Mouse (Mus musculus): ENCODE measurements around the gene Ppil4.

- TF ChIP-seq TAL1 (IDR thresholded peaks at IDR 0.05; ENCODE audit: low read length) (no peak), GATA1 (IDR thresholded peaks at IDR 0.05; ENCODE audit: low read length) (no peak)
Measured at GRCm38 (mm10) chr10:7863411-7863810, 70.7 kb downstream of the Ppil4 start.
